Mouse (Mus musculus) liver, postnatal 0 days (tissue): ENCODE data around the gene Nav2. TPM values are rescaled to one million over a fixed set of nuclear protein-coding genes. Genes with fewer than 3 reads are reported as not detected.

Source experiments
- ATAC-seq: fragments of 200-750 bp; cut with Nextera tagmentation; 2 replicates; pipeline ENCODE4 v1.8.0; 2017; ENCODE audit warnings: mild to moderate bottlenecking, moderate library complexity
- DNase-seq: peaks from one replicate; pipeline ENCODE4 v3.0.0-alpha.2; 2016
- H3K27ac ChIP-seq: fragments of 300-500 bp; sonication (generic); 2 replicates; pipeline ENCODE4 v1.5.1; 2014; ENCODE audit warnings: antibody characterized with exemption, moderate library complexity, mild to moderate bottlenecking, low read depth
- H3K27me3 ChIP-seq: fragments of 300-500 bp; sonication (generic); 2 replicates; pipeline ENCODE4 v1.6.1; 2014; ENCODE audit warnings: low read length, control low read depth, mixed read lengths; ENCODE audit not compliant: insufficient read depth
- H3K36me3 ChIP-seq: fragments of 300-500 bp; sonication (generic); replicated peaks from 2 replicates; pipeline ENCODE4 v1.6.1; 2014; ENCODE audit warnings: mild to moderate bottlenecking, control low read depth, low read length, moderate library complexity, mixed read lengths; ENCODE audit not compliant: insufficient read depth
- H3K4me1 ChIP-seq: fragments of 300-500 bp; sonication (generic); 2 replicates; pipeline ENCODE4 v1.6.1; 2014; ENCODE audit warnings: antibody characterized with exemption, mild to moderate bottlenecking, control low read depth; ENCODE audit not compliant: insufficient read depth
- H3K4me2 ChIP-seq: fragments of 300-500 bp; sonication (generic); 2 replicates; pipeline ENCODE4 v1.6.1; 2014; ENCODE audit warnings: low read depth, mild to moderate bottlenecking, low read length, moderate library complexity, mixed read lengths
- H3K4me3 ChIP-seq: fragments of 300-500 bp; sonication (generic); 2 replicates; pipeline ENCODE4 v1.5.1; 2014; ENCODE audit warnings: low read depth, low read length
- H3K9ac ChIP-seq: fragments of 300-500 bp; sonication (generic); replicated peaks from 2 replicates; pipeline ENCODE4 v1.6.1; 2014; ENCODE audit warnings: mild to moderate bottlenecking, moderate library complexity
- H3K9me3 ChIP-seq: fragments of 300-500 bp; sonication (generic); 2 replicates; pipeline ENCODE4 v1.6.1; 2016; ENCODE audit warnings: mild to moderate bottlenecking, control low read depth, low read length, mixed read lengths
- CTCF ChIP-seq: sonication (generic); IDR thresholded peaks from 2 replicates; pipeline ENCODE4 v1.5.1; 2016; ENCODE audit warnings: antibody characterized with exemption, low read depth
- EP300 ChIP-seq: IDR thresholded peaks from 2 replicates; pipeline ENCODE4 v1.6.1; 2016; ENCODE audit warnings: antibody characterized with exemption, low read depth, mild to moderate bottlenecking
- WGBS: fragments of 180-500 bp; shearing (Covaris S2); extraction: QIAGEN DNeasy Blood & Tissue Kit; methylation state at CpG from one replicate; pipeline ENCODE4 v1.1.7; 2014; ENCODE audit not compliant: insufficient replicate concordance; 5-methylcytosine and 5-hydroxymethylcytosine counted together
- polyA plus RNA-seq: library from polyadenylated mRNA; unstranded; fragments of >200 nt; fragmentation: Nextera tagmentation; extraction: Ambion mirVana; gene quantifications from 2 replicates; pipeline ENCODE4 v1.2.1, GENCODE M21; 2015

Gene Nav2
- polyA plus RNA-seq, 1 experiment from 2014 or later, result 3.3 TPM

GRCm38 (mm10) chr7:49242261-49242660, 333.7 kb downstream of the Nav2 start:
- peaks cover 14% of the 10 kb centered on the region for H3K4me1 ChIP-seq
- ATAC-seq, result no peak
- no peaks in the 10 kb centered on the region for H3K36me3 ChIP-seq
- DNase-seq, result no peak
- H3K4me2 ChIP-seq, result no peak overlapping the region
- no peaks in the 10 kb centered on the region for H3K9me3 ChIP-seq
- H3K27me3 ChIP-seq, result peaks cover 16% of the 10 kb centered on the region
- no peak overlapping the region for H3K4me3 ChIP-seq
- WGBS, result 67% methylated on average over 5 of the region's 5 CpGs
- no peak overlapping the region for H3K27ac ChIP-seq
- H3K9ac ChIP-seq, result no peak overlapping the region
- TF ChIP-seq EP300 (no peak), CTCF (no peak)

- Histone ChIP-seq H3K4me2 (no peak overlapping the region), H3K4me3 (no peak overlapping the region), H3K27ac (no peak overlapping the region), H3K27me3 (peaks cover 24% of the 10 kb centered on the region), H3K4me1 (peaks cover 14% of the 10 kb centered on the region), H3K36me3 (no peaks in the 10 kb centered on the region), H3K9me3 (no peaks in the 10 kb centered on the region), H3K9ac (no peak overlapping the region)
- ATAC-seq, result no peak
- no peak for TF ChIP-seq EP300
- 77% methylated on average over 4 of the region's 4 CpGs for WGBS
- DNase-seq, result no peak
These were observed 334.6 kb downstream of the Nav2 start for GRCm38 (mm10) chr7:49243079-49243478.

GRCm38 (mm10) chr7:49245537-49246239, 337.2 kb downstream of the Nav2 start:
- peak; percentile 91 for DNase-seq
- Histone ChIP-seq H3K27ac (no peak overlapping the region), H3K9me3 (no peaks in the 10 kb centered on the region), H3K36me3 (no peaks in the 10 kb centered on the region), H3K4me3 (peak overlapping the region; percentile 54), H3K4me2 (peak overlapping the region; percentile 78), H3K27me3 (peaks cover 42% of the 10 kb centered on the region), H3K9ac (peak overlapping the region; percentile 36), H3K4me1 (peaks cover 16% of the 10 kb centered on the region)
- under 1% methylated on average over 67 of the region's 68 CpGs for WGBS
- no peak for TF ChIP-seq CTCF
- no peak for TF ChIP-seq EP300
- ATAC-seq, result peak; percentile 98

GRCm38 (mm10) chr7:49246240-49246578, 337.7 kb downstream of the Nav2 start:
- H3K4me3 ChIP-seq, result peak overlapping the region; percentile 54
- H3K4me2 ChIP-seq, result peak overlapping the region; percentile 78
- DNase-seq, result no peak
- H3K9ac ChIP-seq, result no peak overlapping the region
- TF ChIP-seq EP300, result no peak
- no peak for TF ChIP-seq CTCF
- peaks cover 42% of the 10 kb centered on the region for H3K27me3 ChIP-seq
- no peaks in the 10 kb centered on the region for H3K9me3 ChIP-seq
- peaks cover 18% of the 10 kb centered on the region for H3K4me1 ChIP-seq
- peak; percentile 42 for ATAC-seq
- no peaks in the 10 kb centered on the region for H3K36me3 ChIP-seq
- no peak overlapping the region for H3K27ac ChIP-seq
- under 1% methylated on average over 31 of the region's 31 CpGs for WGBS

GRCm38 (mm10) chr7:49246584-49247481, 338.3 kb downstream of the Nav2 start:
- DNase-seq (no peak), ATAC-seq (no peak)
- peak overlapping the region; percentile 54 for H3K4me3 ChIP-seq
- H3K36me3 ChIP-seq, result no peaks in the 10 kb centered on the region
- TF ChIP-seq EP300 (no peak), CTCF (no peak)
- WGBS, result 4% methylated on average over 50 of the region's 50 CpGs
- peaks cover 42% of the 10 kb centered on the region for H3K27me3 ChIP-seq
- no peaks in the 10 kb centered on the region for H3K9me3 ChIP-seq
- H3K4me1 ChIP-seq, result peaks cover 18% of the 10 kb centered on the region
- H3K27ac ChIP-seq, result no peak overlapping the region
- H3K9ac ChIP-seq, result no peak overlapping the region
- peak overlapping the region; percentile 78 for H3K4me2 ChIP-seq

GRCm38 (mm10) chr7:49247744-49248331, 339.3 kb downstream of the Nav2 start:
- no peaks in the 10 kb centered on the region for H3K9me3 ChIP-seq
- H3K4me3 ChIP-seq, result no peak overlapping the region
- no peak overlapping the region for H3K27ac ChIP-seq
- H3K27me3 ChIP-seq, result peaks cover 39% of the 10 kb centered on the region
- no peaks in the 10 kb centered on the region for H3K36me3 ChIP-seq
- 0 out of 2 replicates have a peak, but pooled peaks have one; percentile 23 for TF ChIP-seq CTCF
- TF ChIP-seq EP300, result no peak
- no peak overlapping the region for H3K9ac ChIP-seq
- ATAC-seq, result no peak
- H3K4me2 ChIP-seq, result no peak overlapping the region; the same call in 1 of the 2 replicates
- 34% methylated on average over 8 of the region's 8 CpGs for WGBS
- DNase-seq, result no peak
- peaks cover 18% of the 10 kb centered on the region for H3K4me1 ChIP-seq
